Mouse (Mus musculus) kidney, embryonic 14.5 days (tissue): ENCODE results near the gene Psmb2. TPM values are rescaled to one million over a fixed set of nuclear protein-coding genes. Genes with fewer than 3 reads are reported as not detected.
A peak's percentile ranks its signal among the peaks of the same experiment; 100 is the strongest.

Source experiments
- ATAC-seq: fragments of 200-750 bp; cut with Nextera tagmentation; 2 replicates; pipeline ENCODE4 v1.8.0; 2017; ENCODE audit warnings: moderate number of reproducible peaks, mild to moderate bottlenecking, moderate TSS enrichment, moderate library complexity; ENCODE audit not compliant: low FRiP score, low TSS enrichment
- H3K27ac ChIP-seq: fragments of 300-500 bp; sonication (generic); 2 replicates; pipeline ENCODE4 v1.5.1; 2014; ENCODE audit warnings: low read depth, mild to moderate bottlenecking, low read length, moderate library complexity, mixed read lengths
- H3K27me3 ChIP-seq: fragments of 300-500 bp; sonication (generic); 2 replicates; pipeline ENCODE4 v1.6.1; 2014; ENCODE audit warnings: mild to moderate bottlenecking, low read length; ENCODE audit not compliant: control insufficient read depth, insufficient read depth
- H3K36me3 ChIP-seq: fragments of 300-500 bp; sonication (generic); 2 replicates; pipeline ENCODE4 v1.6.1; 2014; ENCODE audit warnings: low read length, mixed read lengths; ENCODE audit not compliant: control insufficient read depth, insufficient read depth
- H3K4me1 ChIP-seq: fragments of 300-500 bp; sonication (generic); 2 replicates; pipeline ENCODE4 v1.6.1; 2014; ENCODE audit warnings: low read length, mixed read lengths; ENCODE audit not compliant: control insufficient read depth, insufficient read depth
- H3K4me2 ChIP-seq: fragments of 300-500 bp; sonication (generic); replicated peaks from 2 replicates; pipeline ENCODE4 v1.6.1; 2014; ENCODE audit warnings: low read depth, mild to moderate bottlenecking, low read length
- H3K4me3 ChIP-seq: fragments of 300-500 bp; sonication (generic); 2 replicates; pipeline ENCODE4 v1.5.1; 2014; ENCODE audit warnings: mild to moderate bottlenecking, low read length
- H3K9ac ChIP-seq: fragments of 300-500 bp; sonication (generic); 2 replicates; pipeline ENCODE4 v1.6.1; 2014; ENCODE audit warnings: low read depth, mild to moderate bottlenecking, low read length, moderate library complexity
- H3K9me3 ChIP-seq: fragments of 300-500 bp; sonication (generic); 2 replicates; pipeline ENCODE4 v1.6.1; 2016; ENCODE audit warnings: low read length; ENCODE audit not compliant: control insufficient read depth
- WGBS: fragments of 180-500 bp; shearing (Covaris S2); extraction: QIAGEN DNeasy Blood & Tissue Kit; methylation state at CpG from one replicate; pipeline ENCODE4 v1.1.7; 2014; 5-methylcytosine and 5-hydroxymethylcytosine counted together
- polyA plus RNA-seq: library from polyadenylated mRNA; unstranded; fragments of >200 nt; fragmentation: Nextera tagmentation; extraction: Ambion mirVana; gene quantifications from 2 replicates; pipeline ENCODE4 v1.2.1, GENCODE M21; 2014

Gene Psmb2
- polyA plus RNA-seq, 1 experiment from 2014 or later: 510 TPM

GRCm38 (mm10) chr4:126748381-126748780, 71.0 kb downstream of the Psmb2 start:
- Histone ChIP-seq H3K4me1 (peaks cover 6% of the 10 kb centered on the region), H3K27ac (no peak overlapping the region), H3K27me3 (0 out of 2 replicates have a peak, but pooled peaks cover 5% of the 10 kb centered on the region), H3K4me2 (no peak overlapping the region), H3K36me3 (peaks cover 60% of the 10 kb centered on the region), H3K9me3 (no peaks in the 10 kb centered on the region), H3K9ac (no peak overlapping the region), H3K4me3 (no peak overlapping the region)
- no peak for ATAC-seq
- WGBS: 96% methylated on average over 8 of the region's 8 CpGs

GRCm38 (mm10) chr4:126749553-126749952, 72.1 kb downstream of the Psmb2 start:
- no peak overlapping the region for H3K4me2 ChIP-seq
- H3K9me3 ChIP-seq: no peaks in the 10 kb centered on the region
- H3K4me1 ChIP-seq: peaks cover 6% of the 10 kb centered on the region
- H3K36me3 ChIP-seq: peaks cover 55% of the 10 kb centered on the region
- no peak for ATAC-seq
- no peaks in the 10 kb centered on the region for H3K27me3 ChIP-seq
- 94% methylated on average over 11 of the region's 11 CpGs for WGBS
- H3K9ac ChIP-seq: no peak overlapping the region
- no peak overlapping the region for H3K4me3 ChIP-seq
- H3K27ac ChIP-seq: no peak overlapping the region

- Histone ChIP-seq H3K27ac (no peak overlapping the region), H3K4me1 (peaks cover 6% of the 10 kb centered on the region), H3K4me3 (no peak overlapping the region), H3K4me2 (no peak overlapping the region), H3K9me3 (no peaks in the 10 kb centered on the region), H3K27me3 (no peaks in the 10 kb centered on the region), H3K9ac (no peak overlapping the region), H3K36me3 (peaks cover 48% of the 10 kb centered on the region)
- ATAC-seq: no peak
- WGBS: 91% methylated on average over 26 of the region's 26 CpGs
Measured at GRCm38 (mm10) chr4:126750046-126750683, 72.7 kb downstream of the Psmb2 start.

GRCm38 (mm10) chr4:126750863-126751555, 73.6 kb downstream of the Psmb2 start:
- Histone ChIP-seq H3K4me3 (no peak overlapping the region), H3K9me3 (no peaks in the 10 kb centered on the region), H3K9ac (no peak overlapping the region), H3K36me3 (peaks cover 40% of the 10 kb centered on the region), H3K4me1 (peaks cover 6% of the 10 kb centered on the region), H3K4me2 (no peak overlapping the region), H3K27ac (no peak overlapping the region), H3K27me3 (no peaks in the 10 kb centered on the region)
- no peak for ATAC-seq
- 74% methylated on average over 8 of the region's 8 CpGs for WGBS

GRCm38 (mm10) chr4:126751556-126752023, 74.2 kb downstream of the Psmb2 start:
- no peak for ATAC-seq
- H3K27me3 ChIP-seq: no peaks in the 10 kb centered on the region
- H3K4me3 ChIP-seq: peak overlapping the region; percentile 89; the same call in 1 of the 2 replicates
- no peak overlapping the region for H3K27ac ChIP-seq
- 65% methylated on average over 10 of the region's 10 CpGs for WGBS
- H3K9ac ChIP-seq: 0 out of 2 replicates have a peak overlapping the region, but pooled peaks have one; percentile 12
- no peaks in the 10 kb centered on the region for H3K9me3 ChIP-seq
- peaks cover 6% of the 10 kb centered on the region for H3K4me1 ChIP-seq
- peaks cover 34% of the 10 kb centered on the region for H3K36me3 ChIP-seq
- peak overlapping the region; percentile 97 for H3K4me2 ChIP-seq

GRCm38 (mm10) chr4:126752024-126752607, 74.7 kb downstream of the Psmb2 start:
- no peaks in the 10 kb centered on the region for H3K9me3 ChIP-seq
- H3K4me3 ChIP-seq: peak overlapping the region; percentile 89
- H3K27me3 ChIP-seq: no peaks in the 10 kb centered on the region
- ATAC-seq: no peak
- H3K4me1 ChIP-seq: peaks cover 6% of the 10 kb centered on the region
- H3K9ac ChIP-seq: peak overlapping the region; percentile 70
- WGBS: 8% methylated on average over 13 of the region's 13 CpGs
- peaks cover 29% of the 10 kb centered on the region for H3K36me3 ChIP-seq
- H3K4me2 ChIP-seq: peak overlapping the region; percentile 97
- H3K27ac ChIP-seq: no peak overlapping the region

GRCm38 (mm10) chr4:126752608-126753141, 75.2 kb downstream of the Psmb2 start:
- Histone ChIP-seq H3K4me2 (peak overlapping the region; percentile 97), H3K27me3 (no peaks in the 10 kb centered on the region), H3K9me3 (no peaks in the 10 kb centered on the region), H3K4me1 (peaks cover 6% of the 10 kb centered on the region), H3K9ac (peak overlapping the region; percentile 70), H3K27ac (no peak overlapping the region), H3K4me3 (peak overlapping the region; percentile 89), H3K36me3 (peaks cover 25% of the 10 kb centered on the region)
- 0 out of 2 replicates have a peak, but pooled peaks have one; percentile 3 for ATAC-seq
- WGBS: under 1% methylated on average over 23 of the region's 23 CpGs

GRCm38 (mm10) chr4:126753268-126754230, 76.1 kb downstream of the Psmb2 start, which contains the start of the genes Ncdn and AU040320:
Gene Ncdn, minus strand, starts transcription at chr4:126753438.
Gene AU040320, plus strand, starts transcription at chr4:126753544.
- under 1% methylated on average over 65 of the region's 71 CpGs for WGBS
- Histone ChIP-seq H3K27ac (peak within 1 kb of the TSS; percentile 81), H3K27me3 (no peaks in the 10 kb centered on the region), H3K9ac (peak within 1 kb of the TSS; percentile 70), H3K4me3 (peak within 1 kb of the TSS; percentile 89), H3K9me3 (no peaks in the 10 kb centered on the region), H3K4me2 (peak within 1 kb of the TSS; percentile 97), H3K4me1 (peaks cover 6% of the 10 kb centered on the region), H3K36me3 (peaks cover 18% of the 10 kb centered on the region)
- peak; percentile 98 for ATAC-seq
